Mouse (Mus musculus) CH12.LX (cell line): ENCODE data around the gene Lmod3.

Source experiments
- CHD1 ChIP-seq: IDR thresholded peaks from 2 replicates; pipeline ENCODE4 v1.6.1; 2012; ENCODE audit warnings: low read depth, low read length, improper control_type of control experiment, inconsistent platforms
- CTCF ChIP-seq, 2 experiments: IDR thresholded peaks in 1 of 2; conservative IDR thresholded peaks in 1 of 2; 2 replicates each; pipeline ENCODE4 v1.5.1; 2011 to 2012; ENCODE audit warnings: low read depth in 2 of 2, low read length in 2 of 2, improper control_type of control experiment in 1 of 2, inconsistent platforms in 1 of 2, mild to moderate bottlenecking in 1 of 2, moderate library complexity in 1 of 2
- EP300 ChIP-seq: IDR thresholded peaks from 2 replicates; pipeline ENCODE4 v1.6.1; 2011; ENCODE audit warnings: low read length, improper control_type of control experiment
- JUND ChIP-seq: conservative IDR thresholded peaks from 2 replicates; pipeline ENCODE4 v1.6.1; 2011; ENCODE audit warnings: low read depth, low read length, improper control_type of control experiment
- POLR2A ChIP-seq: IDR thresholded peaks from 2 replicates; pipeline ENCODE4 v1.6.1; 2011; ENCODE audit warnings: low read depth, mild to moderate bottlenecking, improper control_type of control experiment, low read length

GRCm38 (mm10) chr6:97300180-97300579, 47.6 kb upstream of the Lmod3 start:
- TF ChIP-seq EP300 (no peak), CTCF (conservative IDR thresholded peaks at IDR 0.05 in 1 of 2, IDR thresholded peaks at IDR 0.05 in 1 of 2; ENCODE audit: low read depth in 2 of 2, low read length in 2 of 2) (no peak), JUND (no peak), POLR2A (no peak), CHD1 (no peak)
